Mouse (Mus musculus) forebrain, embryonic 14.5 days (tissue): ENCODE results near the gene Adck2. TPM values are rescaled to one million over a fixed set of nuclear protein-coding genes. Genes with fewer than 3 reads are reported as not detected.

Source experiments
- ATAC-seq: fragments of 200-750 bp; cut with Nextera tagmentation; 2 replicates; pipeline ENCODE4 v1.8.0; 2017; ENCODE audit warnings: mild to moderate bottlenecking, moderate library complexity
- DNase-seq: peaks from one replicate; pipeline ENCODE4 v3.0.0-alpha.2; 2015; ENCODE audit warnings: low spot score
- H3K27ac ChIP-seq: fragments of 300-500 bp; sonication (generic); 2 replicates; pipeline ENCODE4 v1.5.1; 2014; ENCODE audit warnings: low read depth, mild to moderate bottlenecking, control low read depth, low read length, moderate library complexity
- H3K27me3 ChIP-seq: fragments of 300-500 bp; sonication (generic); replicated peaks from 2 replicates; pipeline ENCODE4 v1.6.1; 2014; ENCODE audit warnings: low read length, control low read depth, mixed read lengths; ENCODE audit not compliant: control insufficient read depth, insufficient read depth
- H3K36me3 ChIP-seq: fragments of 300-500 bp; sonication (generic); 2 replicates; pipeline ENCODE4 v1.6.1; 2014; ENCODE audit warnings: low read length, control low read depth; ENCODE audit not compliant: control insufficient read depth, insufficient read depth
- H3K4me1 ChIP-seq: fragments of 300-500 bp; sonication (generic); 2 replicates; pipeline ENCODE4 v1.6.1; 2014; ENCODE audit warnings: antibody characterized with exemption, low read length, control low read depth; ENCODE audit not compliant: control insufficient read depth, insufficient read depth
- H3K4me2 ChIP-seq: fragments of 300-500 bp; sonication (generic); 2 replicates; pipeline ENCODE4 v1.6.1; 2014; ENCODE audit warnings: mild to moderate bottlenecking, control low read depth, low read length
- H3K4me3 ChIP-seq: fragments of 300-500 bp; sonication (generic); 2 replicates; pipeline ENCODE4 v1.5.1; 2014; ENCODE audit warnings: low read depth, low read length, control low read depth
- H3K9ac ChIP-seq: fragments of 300-500 bp; sonication (generic); 2 replicates; pipeline ENCODE4 v1.6.1; 2014; ENCODE audit warnings: mild to moderate bottlenecking, low read length, control low read depth, moderate library complexity
- H3K9me3 ChIP-seq: fragments of 300-500 bp; sonication (generic); replicated peaks from 2 replicates; pipeline ENCODE4 v1.6.1; 2016; ENCODE audit warnings: low read length, control low read depth, mixed read lengths; ENCODE audit not compliant: control insufficient read depth
- WGBS: fragments of 180-500 bp; shearing (Covaris S2); extraction: QIAGEN DNeasy Blood & Tissue Kit; methylation state at CpG from one replicate; pipeline ENCODE4 v1.1.7; 2014; 5-methylcytosine and 5-hydroxymethylcytosine counted together
- polyA plus RNA-seq: library from polyadenylated mRNA; unstranded; fragments of >200 nt; fragmentation: Nextera tagmentation; extraction: Ambion mirVana; gene quantifications from 2 replicates; pipeline ENCODE4 v1.2.1, GENCODE M21; 2014

Adck2 gene
- polyA plus RNA-seq, 1 experiment from 2014 or later = 30.4 TPM

GRCm38 (mm10) chr6:39574555-39574869 is 839 bp downstream of the Adck2 start:
- H3K9me3 ChIP-seq = no peaks in the 10 kb centered on the region

DNA sequence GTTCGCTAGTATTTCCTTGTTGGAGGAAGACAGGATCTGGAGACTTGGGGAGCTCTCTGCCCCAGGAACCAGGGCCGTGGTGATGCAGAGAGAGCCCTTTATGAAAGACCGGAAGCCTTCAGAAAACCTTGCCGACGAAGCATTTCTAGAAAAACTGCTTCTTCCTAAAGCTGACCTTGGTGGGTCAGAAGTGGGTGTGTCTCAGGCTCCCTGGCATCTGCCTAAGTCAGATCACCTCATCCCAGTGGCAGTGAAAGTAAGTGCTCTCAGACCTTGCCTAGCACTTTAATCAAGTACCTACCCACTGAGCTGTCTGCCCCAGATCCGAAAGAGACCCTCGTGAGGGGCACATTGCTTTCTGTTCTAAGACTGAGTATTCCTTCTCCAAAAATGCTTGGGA is 1.3 kb downstream of the Adck2 start:
- Histone ChIP-seq H3K9me3 (no peaks in the 10 kb centered on the region), H3K4me2 (peak overlapping the region; percentile 90), H3K4me3 (peak overlapping the region; percentile 75), H3K4me1 (peaks cover 8% of the 10 kb centered on the region), H3K36me3 (peaks cover 28% of the 10 kb centered on the region), H3K9ac (peak overlapping the region; percentile 84), H3K27ac (0 out of 2 replicates have a peak overlapping the region, but pooled peaks have one; percentile 93), H3K27me3 (no peaks in the 10 kb centered on the region)
- WGBS = 71% methylated on average over 7 of the region's 7 CpGs
- no peak for ATAC-seq
- DNase-seq = no peak

More at GRCm38 (mm10) chr6:39574555-39574869, 839 bp downstream of the Adck2 start:
- ATAC-seq (no peak), DNase-seq (no peak)
- H3K27ac ChIP-seq = peak overlapping the region; percentile 93
- peak overlapping the region; percentile 84 for H3K9ac ChIP-seq
- H3K4me1 ChIP-seq = peaks cover 8% of the 10 kb centered on the region
- no peaks in the 10 kb centered on the region for H3K27me3 ChIP-seq
- 17% methylated on average over 10 of the region's 10 CpGs for WGBS
- peaks cover 24% of the 10 kb centered on the region for H3K36me3 ChIP-seq
- H3K4me3 ChIP-seq = peak overlapping the region; percentile 75
- peak overlapping the region; percentile 90 for H3K4me2 ChIP-seq

GRCm38 (mm10) chr6:39579552-39579951 is 5.9 kb downstream of the Adck2 start:
- no peak overlapping the region for H3K9ac ChIP-seq
- 97% methylated on average over 7 of the region's 7 CpGs for WGBS
- H3K27ac ChIP-seq = no peak overlapping the region
- no peak overlapping the region for H3K4me2 ChIP-seq
- no peaks in the 10 kb centered on the region for H3K27me3 ChIP-seq
- no peaks in the 10 kb centered on the region for H3K9me3 ChIP-seq
- no peak overlapping the region for H3K4me3 ChIP-seq
- ATAC-seq (no peak), DNase-seq (no peak)
- peaks cover 64% of the 10 kb centered on the region for H3K36me3 ChIP-seq
- peaks cover 3% of the 10 kb centered on the region for H3K4me1 ChIP-seq

DNA sequence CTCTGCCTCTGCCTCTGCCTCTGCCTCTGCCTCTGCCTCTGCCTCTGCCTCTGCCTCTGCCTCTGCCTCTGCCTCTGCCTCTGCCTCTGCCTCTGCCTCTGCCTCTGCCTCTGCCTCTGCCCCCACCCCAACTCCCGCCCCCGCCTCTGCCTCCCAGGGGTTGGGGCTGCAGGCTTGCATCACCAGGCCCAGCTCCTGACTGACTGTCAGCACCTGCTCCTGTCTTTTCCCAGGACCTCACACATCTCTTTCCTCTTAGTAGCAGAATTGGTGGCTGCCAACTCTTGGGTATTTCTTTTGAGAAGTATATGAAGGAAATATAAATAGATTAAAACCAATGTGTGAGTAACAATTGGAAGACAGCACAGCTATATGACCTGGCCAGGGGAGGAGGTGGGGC is 6.9 kb downstream of the Adck2 start:
- H3K4me2 ChIP-seq = no peak overlapping the region
- DNase-seq = no peak
- H3K9ac ChIP-seq = no peak overlapping the region
- no peak for ATAC-seq
- no peak overlapping the region for H3K4me3 ChIP-seq
- no peaks in the 10 kb centered on the region for H3K4me1 ChIP-seq
- H3K36me3 ChIP-seq = peaks cover 70% of the 10 kb centered on the region
- H3K27me3 ChIP-seq = no peaks in the 10 kb centered on the region
- 95% methylated on average over 2 of the region's 2 CpGs for WGBS
- H3K9me3 ChIP-seq = no peaks in the 10 kb centered on the region
- no peak overlapping the region for H3K27ac ChIP-seq

GRCm38 (mm10) chr6:39581087-39581784 is 7.6 kb downstream of the Adck2 start:
- Histone ChIP-seq H3K36me3 (peaks cover 76% of the 10 kb centered on the region), H3K4me2 (no peak overlapping the region), H3K27ac (no peak overlapping the region), H3K9me3 (no peaks in the 10 kb centered on the region), H3K4me1 (no peaks in the 10 kb centered on the region), H3K4me3 (no peak overlapping the region), H3K9ac (no peak overlapping the region), H3K27me3 (no peaks in the 10 kb centered on the region)
- ATAC-seq (no peak), DNase-seq (no peak)
- WGBS = 87% methylated on average over 7 of the region's 7 CpGs

- DNase-seq = no peak
- Histone ChIP-seq H3K4me1 (no peaks in the 10 kb centered on the region), H3K4me3 (no peak within 1 kb of the TSS), H3K9ac (no peak within 1 kb of the TSS), H3K36me3 (peaks cover 63% of the 10 kb centered on the region), H3K9me3 (no peaks in the 10 kb centered on the region), H3K27me3 (no peaks in the 10 kb centered on the region), H3K27ac (no peak within 1 kb of the TSS), H3K4me2 (no peak within 1 kb of the TSS)
- no peak for ATAC-seq
- WGBS = 93% methylated on average over 6 of the region's 6 CpGs
Observed at GRCm38 (mm10) chr6:39585517-39585916, 11.8 kb downstream of the Adck2 start, which contains the start of gene Gm42420. TSS of gene Gm42420 (plus strand) at chr6:39585753.

DNA sequence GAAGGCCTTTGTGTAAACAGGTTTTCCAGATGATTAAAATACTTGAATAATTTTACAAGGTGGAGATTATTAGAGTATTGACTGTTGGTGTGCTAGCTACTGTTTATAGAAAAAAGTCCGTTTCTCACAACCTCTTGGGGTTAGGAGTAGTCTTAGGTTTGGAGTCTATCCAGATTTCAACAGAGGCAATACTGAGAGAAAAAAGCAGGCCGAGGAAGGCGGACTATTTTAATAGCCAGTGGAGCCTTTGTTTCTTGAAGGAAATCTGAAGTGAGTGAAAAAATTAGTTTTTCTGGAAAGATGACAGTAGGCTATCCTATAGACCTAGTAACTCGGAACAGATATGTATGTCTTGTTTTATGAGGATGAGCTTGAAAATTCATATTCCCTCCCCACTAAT is 17.8 kb downstream of the Adck2 start:
- Histone ChIP-seq H3K27me3 (no peaks in the 10 kb centered on the region), H3K9ac (no peak overlapping the region), H3K4me3 (no peak overlapping the region), H3K4me2 (no peak overlapping the region; the same call in 1 of the 2 replicates), H3K9me3 (no peaks in the 10 kb centered on the region), H3K27ac (no peak overlapping the region), H3K36me3 (peaks cover 15% of the 10 kb centered on the region), H3K4me1 (peaks cover 8% of the 10 kb centered on the region)
- 93% methylated on average over 4 of the region's 4 CpGs for WGBS
- DNase-seq (no peak), ATAC-seq (no peak)

DNA sequence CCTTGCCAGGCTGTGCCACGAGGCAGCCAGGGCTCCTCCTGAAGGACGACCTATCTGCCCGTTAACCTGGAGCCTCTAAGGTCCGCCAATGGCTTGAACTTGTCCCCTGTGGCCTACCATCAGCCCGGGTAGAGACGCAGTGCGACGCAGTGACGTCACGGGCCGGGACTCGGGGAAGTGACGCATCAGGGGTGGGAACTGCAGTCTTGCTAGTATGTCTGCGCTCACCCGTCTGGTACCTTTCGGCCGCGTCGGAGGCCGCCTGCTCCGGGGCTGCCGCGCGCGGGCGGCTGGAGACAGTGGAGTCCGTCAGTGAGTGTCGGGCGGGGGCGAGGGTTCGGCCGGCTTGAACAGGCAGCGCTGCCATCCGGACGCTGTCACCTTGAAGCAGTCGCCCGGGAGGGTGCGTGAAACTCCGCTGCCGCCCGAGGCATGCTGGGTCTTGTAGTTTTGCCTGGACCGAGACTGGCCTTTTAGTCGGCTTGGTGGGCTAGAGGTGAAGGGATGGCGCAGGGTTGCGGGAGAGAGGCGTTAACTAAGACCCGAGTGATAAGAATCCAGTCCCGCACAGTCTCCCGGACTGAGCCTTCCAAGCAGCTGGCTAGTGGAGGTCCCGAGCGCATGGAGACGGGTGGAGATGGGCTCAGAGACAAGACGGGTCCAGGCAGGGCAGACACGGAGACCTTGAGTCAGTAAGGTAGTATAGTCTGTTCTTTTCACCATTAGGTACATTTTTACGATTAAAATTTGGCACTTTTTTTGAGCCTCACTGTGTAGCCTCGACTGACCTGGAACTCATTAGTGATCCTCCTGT is 18.9 kb downstream of the Adck2 start, which contains the start of gene Ndufb2:
Gene Ndufb2 (plus strand): TSS at position 174 of the 814 bp plus-strand sequence.
- Histone ChIP-seq H3K9me3 (no peaks in the 10 kb centered on the region), H3K9ac (peak within 1 kb of the TSS; percentile 86), H3K27ac (peak within 1 kb of the TSS; percentile 85), H3K36me3 (peaks cover 12% of the 10 kb centered on the region), H3K4me3 (peak within 1 kb of the TSS; percentile 50), H3K4me1 (peaks cover 8% of the 10 kb centered on the region), H3K27me3 (no peaks in the 10 kb centered on the region), H3K4me2 (peak within 1 kb of the TSS; percentile 72)
- WGBS = under 1% methylated on average over 56 of the region's 56 CpGs
- ATAC-seq (peak; percentile 99), DNase-seq (peak; percentile 98)

- 92% methylated on average over 3 of the region's 3 CpGs for whole genome bisulfite sequencing
- Histone ChIP-seq H3K4me3 (no peak overlapping the region), H3K27ac (no peak overlapping the region), H3K36me3 (peaks cover 46% of the 10 kb centered on the region), H3K4me1 (no peaks in the 10 kb centered on the region), H3K4me2 (no peak overlapping the region), H3K27me3 (no peaks in the 10 kb centered on the region), H3K9ac (no peak overlapping the region), H3K9me3 (no peaks in the 10 kb centered on the region)
- ATAC-seq = no peak
- DNase-seq = no peak
Observed at GRCm38 (mm10) chr6:39600851-39601250, 27.2 kb downstream of the Adck2 start.
